Mouse (Mus musculus): Measurements from ENCODE around the gene Slc2a2. TPM values are rescaled to one million over a fixed set of nuclear protein-coding genes. Genes with fewer than 3 reads are reported as not detected.

Slc2a2 gene
- not detected in 2 replicates for polyA plus RNA-seq (2012; ENCODE audit: low replicate concordance)

DNA sequence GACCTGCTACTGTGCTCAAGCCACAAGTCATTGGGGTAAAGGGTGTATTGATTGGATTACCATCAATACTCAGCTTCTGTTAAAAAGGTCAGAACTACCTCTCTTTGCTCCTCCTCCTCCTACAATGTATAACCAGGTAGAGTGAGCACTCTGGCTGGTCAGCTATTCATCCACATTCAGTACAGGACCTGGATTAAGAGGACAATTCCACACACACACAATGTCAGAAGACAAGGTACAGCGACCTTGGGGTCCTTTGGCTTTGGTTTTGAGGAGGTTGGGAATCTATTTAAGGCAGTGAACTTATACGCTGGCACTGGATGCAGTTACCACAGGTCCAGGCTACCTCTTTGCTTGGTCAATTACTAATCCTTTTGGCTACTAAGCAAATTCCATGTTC lies at the start of gene Slc2a2:
Slc2a2 (plus strand) TSS at position 107 of the 400 bp plus-strand sequence.

Other genes with a start within 250 kb of the Slc2a2 start
- 0.82 and 1.9 TPM in 2 replicates for gene Eif5a2, start 83.4 kb downstream of the Slc2a2 start, polyA plus RNA-seq (2012; ENCODE audit: low replicate concordance)
- 4.6 and 26.1 TPM in 2 replicates for gene Rpl22l1, start 107.5 kb downstream of the Slc2a2 start, polyA plus RNA-seq (2012; ENCODE audit: low replicate concordance)
- 0.10 TPM in 1 of 2 replicates, not detected in the other for gene Gm1527, start 194.7 kb downstream of the Slc2a2 start, polyA plus RNA-seq (2012; ENCODE audit: low replicate concordance)

Data from leukemia stem cell, adult 10-12 weeks (primary cell).